Mouse (Mus musculus): ENCODE results near the gene Fbxl7. TPM values are rescaled to one million over a fixed set of nuclear protein-coding genes. Genes with fewer than 3 reads are reported as not detected.

The Fbxl7 gene
- polyA plus RNA-seq, 1 experiment from 2014 or later, result 11.4 TPM

GRCm38 (mm10) chr15:26804046-26804445, 91.3 kb downstream of the Fbxl7 start:
- no peak overlapping the region for H3K4me2 ChIP-seq
- H3K27me3 ChIP-seq (replicated peaks), result no peaks in the 10 kb centered on the region
- H3K36me3 ChIP-seq, result no peaks in the 10 kb centered on the region
- WGBS, result 68% methylated on average over 5 of the region's 5 CpGs
- H3K4me1 ChIP-seq, result no peaks in the 10 kb centered on the region
- H3K27ac ChIP-seq (replicated peaks), result no peak overlapping the region
- H3K4me3 ChIP-seq (replicated peaks), result no peak overlapping the region
- no peak overlapping the region for H3K9ac ChIP-seq (replicated peaks)
- no peaks in the 10 kb centered on the region for H3K9me3 ChIP-seq (replicated peaks)
- ATAC-seq (ENCODE audit: low FRiP score), result no peak

GRCm38 (mm10) chr15:26799457-26800021, 95.8 kb downstream of the Fbxl7 start:
- H3K9me3 ChIP-seq (replicated peaks), result no peaks in the 10 kb centered on the region
- no peaks in the 10 kb centered on the region for H3K27me3 ChIP-seq (replicated peaks)
- no peak overlapping the region for H3K27ac ChIP-seq (replicated peaks)
- no peak for ATAC-seq (ENCODE audit: low FRiP score)
- 77% methylated on average over 3 of the region's 3 CpGs for WGBS
- peaks cover 11% of the 10 kb centered on the region; the same call in 1 of the 2 replicates for H3K4me1 ChIP-seq
- no peak overlapping the region for H3K4me3 ChIP-seq (replicated peaks)
- H3K4me2 ChIP-seq, result no peak overlapping the region
- no peaks in the 10 kb centered on the region for H3K36me3 ChIP-seq
- no peak overlapping the region for H3K9ac ChIP-seq (replicated peaks)

- WGBS, result 59% methylated on average over 2 of the region's 2 CpGs
- ATAC-seq (ENCODE audit: low FRiP score), result no peak; the same call in 1 of the 2 replicates
- no peaks in the 10 kb centered on the region for H3K27me3 ChIP-seq (replicated peaks)
- H3K4me3 ChIP-seq (replicated peaks), result no peak overlapping the region
- peak overlapping the region; percentile 18; the same call in 1 of the 2 replicates for H3K27ac ChIP-seq (replicated peaks)
- H3K36me3 ChIP-seq, result no peaks in the 10 kb centered on the region
- no peak overlapping the region for H3K9ac ChIP-seq (replicated peaks)
- no peaks in the 10 kb centered on the region for H3K9me3 ChIP-seq (replicated peaks)
- peaks cover 11% of the 10 kb centered on the region; the same call in 1 of the 2 replicates for H3K4me1 ChIP-seq
- no peak overlapping the region for H3K4me2 ChIP-seq
These were observed 99.4 kb downstream of the Fbxl7 start for GRCm38 (mm10) chr15:26795937-26796336.

- no peak overlapping the region for H3K9ac ChIP-seq (replicated peaks)
- H3K4me3 ChIP-seq (replicated peaks), result no peak overlapping the region
- H3K9me3 ChIP-seq (replicated peaks), result no peaks in the 10 kb centered on the region
- H3K36me3 ChIP-seq, result no peaks in the 10 kb centered on the region
- WGBS, result 29% methylated on average over 6 of the region's 6 CpGs
- no peak overlapping the region for H3K4me2 ChIP-seq
- peak; percentile 81 for ATAC-seq (ENCODE audit: low FRiP score)
- peaks cover 11% of the 10 kb centered on the region; the same call in 1 of the 2 replicates for H3K4me1 ChIP-seq
- H3K27me3 ChIP-seq (replicated peaks), result no peaks in the 10 kb centered on the region
- H3K27ac ChIP-seq (replicated peaks), result 0 out of 2 replicates have a peak overlapping the region, but pooled peaks have one; percentile 18
These were observed 99.9 kb downstream of the Fbxl7 start for GRCm38 (mm10) chr15:26795518-26795917.

GRCm38 (mm10) chr15:26787148-26787547, 108.2 kb downstream of the Fbxl7 start:
- H3K27me3 ChIP-seq (replicated peaks), result no peaks in the 10 kb centered on the region
- no peak overlapping the region for H3K27ac ChIP-seq (replicated peaks)
- H3K4me2 ChIP-seq, result no peak overlapping the region
- no peaks in the 10 kb centered on the region for H3K36me3 ChIP-seq
- no peak overlapping the region for H3K4me3 ChIP-seq (replicated peaks)
- ATAC-seq (ENCODE audit: low FRiP score), result no peak
- H3K9me3 ChIP-seq (replicated peaks), result no peaks in the 10 kb centered on the region
- 74% methylated on average over 6 of the region's 6 CpGs for WGBS
- H3K9ac ChIP-seq (replicated peaks), result no peak overlapping the region
- no peaks in the 10 kb centered on the region for H3K4me1 ChIP-seq

GRCm38 (mm10) chr15:26780557-26780956, 114.8 kb downstream of the Fbxl7 start:
- ATAC-seq (ENCODE audit: low FRiP score), result peak; percentile 68

GRCm38 (mm10) chr15:26779129-26779528, 116.3 kb downstream of the Fbxl7 start:
- Histone ChIP-seq H3K4me2 (no peak overlapping the region), H3K4me3 (replicated peaks) (no peak overlapping the region), H3K9ac (replicated peaks) (no peak overlapping the region), H3K27me3 (replicated peaks) (no peaks in the 10 kb centered on the region), H3K27ac (replicated peaks) (no peak overlapping the region), H3K4me1 (no peaks in the 10 kb centered on the region), H3K36me3 (no peaks in the 10 kb centered on the region), H3K9me3 (replicated peaks) (no peaks in the 10 kb centered on the region)
- no peak for ATAC-seq (ENCODE audit: low FRiP score)
- WGBS, result 85% methylated on average over 4 of the region's 4 CpGs

More at GRCm38 (mm10) chr15:26780557-26780956, 114.8 kb downstream of the Fbxl7 start:
- H3K9ac ChIP-seq (replicated peaks), result no peak overlapping the region
- no peaks in the 10 kb centered on the region for H3K27me3 ChIP-seq (replicated peaks)
- H3K27ac ChIP-seq (replicated peaks), result no peak overlapping the region
- H3K36me3 ChIP-seq, result no peaks in the 10 kb centered on the region
- WGBS, result 55% methylated on average over 3 of the region's 3 CpGs
- H3K4me3 ChIP-seq (replicated peaks), result no peak overlapping the region
- no peaks in the 10 kb centered on the region for H3K9me3 ChIP-seq (replicated peaks)
- H3K4me2 ChIP-seq, result no peak overlapping the region
- H3K4me1 ChIP-seq, result no peaks in the 10 kb centered on the region

GRCm38 (mm10) chr15:26775720-26776119, 119.7 kb downstream of the Fbxl7 start:
- Histone ChIP-seq H3K27ac (replicated peaks) (no peak overlapping the region), H3K36me3 (no peaks in the 10 kb centered on the region), H3K4me2 (no peak overlapping the region), H3K4me1 (no peaks in the 10 kb centered on the region), H3K27me3 (replicated peaks) (no peaks in the 10 kb centered on the region), H3K9me3 (replicated peaks) (no peaks in the 10 kb centered on the region), H3K4me3 (replicated peaks) (no peak overlapping the region), H3K9ac (replicated peaks) (no peak overlapping the region)
- no peak for ATAC-seq (ENCODE audit: low FRiP score)

GRCm38 (mm10) chr15:26774895-26775294, 120.5 kb downstream of the Fbxl7 start:
- Histone ChIP-seq H3K36me3 (no peaks in the 10 kb centered on the region), H3K4me2 (no peak overlapping the region), H3K9ac (replicated peaks) (no peak overlapping the region), H3K4me3 (replicated peaks) (no peak overlapping the region), H3K27me3 (replicated peaks) (no peaks in the 10 kb centered on the region), H3K4me1 (no peaks in the 10 kb centered on the region), H3K27ac (replicated peaks) (no peak overlapping the region), H3K9me3 (replicated peaks) (no peaks in the 10 kb centered on the region)
- ATAC-seq (ENCODE audit: low FRiP score), result no peak
- 99% methylated on average over 2 of the region's 2 CpGs for WGBS

GRCm38 (mm10) chr15:26761651-26762050, 133.7 kb downstream of the Fbxl7 start:
- WGBS, result 19% methylated on average over 4 of the region's 4 CpGs
- Histone ChIP-seq H3K27me3 (replicated peaks) (no peaks in the 10 kb centered on the region), H3K4me1 (0 out of 2 replicates have a peak, but pooled peaks cover 7% of the 10 kb centered on the region), H3K4me3 (replicated peaks) (no peak overlapping the region), H3K27ac (replicated peaks) (0 out of 2 replicates have a peak overlapping the region, but pooled peaks have one; percentile 20), H3K9me3 (replicated peaks) (no peaks in the 10 kb centered on the region), H3K9ac (replicated peaks) (no peak overlapping the region), H3K36me3 (no peaks in the 10 kb centered on the region), H3K4me2 (no peak overlapping the region)
- ATAC-seq (ENCODE audit: low FRiP score), result no peak

GRCm38 (mm10) chr15:26748484-26748883, 146.9 kb downstream of the Fbxl7 start:
- H3K4me1 ChIP-seq, result no peaks in the 10 kb centered on the region
- H3K4me2 ChIP-seq, result no peak overlapping the region
- no peak overlapping the region for H3K27ac ChIP-seq (replicated peaks)
- H3K4me3 ChIP-seq (replicated peaks), result no peak overlapping the region
- ATAC-seq (ENCODE audit: low FRiP score), result no peak
- H3K36me3 ChIP-seq, result no peaks in the 10 kb centered on the region
- no peaks in the 10 kb centered on the region for H3K27me3 ChIP-seq (replicated peaks)
- no peak overlapping the region for H3K9ac ChIP-seq (replicated peaks)
- H3K9me3 ChIP-seq (replicated peaks), result no peaks in the 10 kb centered on the region
- 95% methylated on average over 3 of the region's 3 CpGs for WGBS

GRCm38 (mm10) chr15:26732366-26732765, 163.0 kb downstream of the Fbxl7 start:
- 0 out of 2 replicates have a peak, but pooled peaks cover 2% of the 10 kb centered on the region for H3K4me1 ChIP-seq
- 47% methylated on average over 2 of the region's 2 CpGs for WGBS

More at GRCm38 (mm10) chr15:26732366-26732765, 163.0 kb downstream of the Fbxl7 start:
- Histone ChIP-seq H3K27ac (replicated peaks) (no peak overlapping the region), H3K27me3 (replicated peaks) (no peaks in the 10 kb centered on the region), H3K4me3 (replicated peaks) (no peak overlapping the region), H3K9ac (replicated peaks) (no peak overlapping the region), H3K4me2 (no peak overlapping the region), H3K9me3 (replicated peaks) (no peaks in the 10 kb centered on the region), H3K36me3 (no peaks in the 10 kb centered on the region)
- no peak for ATAC-seq (ENCODE audit: low FRiP score)

All from neural tube, embryonic 15.5 days (tissue).